Mouse (Mus musculus) ES-Bruce4 (cell line): Measurements from ENCODE around the gene Phlda2.

Experiments used
- EP300 ChIP-seq: IDR thresholded peaks from 2 replicates; pipeline ENCODE4 v1.6.1; 2011; ENCODE audit warnings: low read depth, low read length; ENCODE audit not compliant: insufficient read depth
- POLR2A ChIP-seq: IDR thresholded peaks from one replicate; pipeline ENCODE4 v1.8.1; 2011; ENCODE audit warnings: low read length; ENCODE audit not compliant: insufficient read depth

DNA sequence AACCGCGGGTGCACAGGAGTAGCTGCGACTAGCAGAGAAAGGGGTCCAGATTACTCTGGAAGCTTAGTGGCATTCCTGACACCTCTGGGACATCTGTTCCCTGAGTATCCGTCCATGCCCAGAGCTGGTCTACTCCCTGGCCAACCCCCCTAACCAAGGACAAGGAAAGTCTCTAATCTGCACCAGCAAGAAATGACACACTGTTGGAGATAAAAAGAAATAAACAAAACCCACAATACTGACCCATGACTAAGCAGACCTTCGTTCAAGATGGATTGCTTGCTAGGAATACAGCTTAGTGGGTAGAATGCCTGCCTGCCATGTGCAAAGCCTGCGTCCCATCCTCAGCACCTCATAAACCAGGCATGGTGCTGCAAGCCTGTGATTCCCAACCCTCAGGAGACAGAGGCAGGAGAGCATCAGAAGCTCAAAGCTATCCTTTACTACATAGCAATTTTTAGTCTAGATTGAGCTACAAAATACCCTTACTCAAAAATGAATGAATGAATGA is 9.3 kb downstream of the Phlda2 start:
- TF ChIP-seq POLR2A (no peak), EP300 (no peak)
